In the genomic region with DNA sequence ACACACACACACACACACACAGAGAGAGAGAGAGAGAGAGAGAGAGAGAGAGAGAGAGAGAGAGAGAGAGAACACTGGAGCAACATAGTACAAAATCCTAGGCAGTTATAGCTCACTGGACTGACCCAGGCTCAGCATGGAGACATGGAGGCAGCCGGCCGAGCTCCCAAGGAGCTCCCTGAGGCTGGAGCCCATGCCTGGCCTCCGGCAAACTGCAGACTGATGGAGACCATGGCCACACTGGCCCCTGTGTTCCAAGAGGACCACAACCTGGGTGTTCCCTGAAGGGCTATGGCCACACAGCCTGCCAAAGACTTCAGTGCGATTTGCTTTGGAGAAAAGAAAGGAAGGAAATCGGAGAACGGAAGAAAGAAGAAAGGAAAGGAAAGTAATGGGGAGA, we compare ENCODE assay signal across 9 mouse cellular contexts.
DNase-seq lines count a peak whose midpoint lies in the region; TF ChIP-seq lines count a peak whose summit lies in the region.
"Had no signal": no experiment of that assay in that cellular context is flagged by ENCODE, and none has a peak within 500 bp of the region (broad histone marks: within the 10 kb centered on the region; RNA-seq: fewer than 3 reads in every experiment).

No protein-coding gene starts in this region.

- no peak for TF ChIP-seq CTCF in thymus, adult 2 months (IDR thresholded peaks at IDR 0.05; ENCODE audit: borderline replicate concordance, control insufficient read depth, extremely low read depth, insufficient read depth, low read length, poor library complexity)

- peak; percentile 20 for DNase-seq in embryo, embryonic 11 days
- DNase-seq in embryo, embryonic 9.5 days (ENCODE audit: extremely low spot score) = no peak
- DNase-seq in right cerebral cortex, postnatal 4 days = peak; percentile 21
- no peak for DNase-seq in right cerebral cortex, adult 18-20 months
- peak; percentile 24 to 39 for DNase-seq in kidney, postnatal 4 days
- no peak for DNase-seq in B cell, adult 2 months
- no peak for DNase-seq in thymus, adult 2 months
- no peak for DNase-seq in frontal cortex, postnatal 36 days (ENCODE audit: low spot score in 2 of 2)
- DNase-seq: left cerebral cortex, postnatal 4 days had no signal

- peaks cover 6% of the 10 kb centered on the region for H3K4me1 ChIP-seq in thymus, adult 2 months (replicated peaks; ENCODE audit: control insufficient read depth, insufficient read depth, low read length)

- H3K36me3 ChIP-seq in thymus, adult 2 months (ENCODE audit: control insufficient read depth, insufficient read depth, low read length) = no peaks in the 10 kb centered on the region

- no peaks in the 10 kb centered on the region for H3K27me3 ChIP-seq in thymus, adult 2 months (ENCODE audit: control insufficient read depth, insufficient read depth, low read length)

- TF ChIP-seq POLR2A in thymus, adult 2 months (IDR thresholded peaks at IDR 0.05; ENCODE audit: control insufficient read depth, extremely low read depth, insufficient read depth, low read length, poor library complexity) = no peak

- H3K4me3 ChIP-seq in thymus, adult 2 months (ENCODE audit: control insufficient read depth, insufficient read depth, low read length) = no peak overlapping the region

- WGBS in thymus, adult 2 months = 51% methylated on average over 6 of the region's 6 CpGs

- H3K27ac ChIP-seq in thymus, adult 2 months (ENCODE audit: control insufficient read depth, insufficient read depth, low read length) = no peak overlapping the region

Comparison
In these comparisons a context has a peak if more than half of its experiments do, and no peak if none do; other contexts are left out.
1. DNase-seq: peak in embryo, embryonic 11 days (single experiment), right cerebral cortex, postnatal 4 days (single experiment) and kidney, postnatal 4 days (2 of 2); none in embryo, embryonic 9.5 days (single experiment), right cerebral cortex, adult 18-20 months (single experiment), B cell, adult 2 months (0 of 2), thymus, adult 2 months (single experiment) and frontal cortex, postnatal 36 days (0 of 2).